Mouse (Mus musculus) thymus, postnatal 0 days (tissue): ENCODE measurements around the gene Srp9. TPM values are rescaled to one million over a fixed set of nuclear protein-coding genes. Genes with fewer than 3 reads are reported as not detected.
A peak's percentile ranks its signal among the peaks of the same experiment; 100 is the strongest.
"Not testable (repeated sequence)": the region's sequence is repeated elsewhere in the genome, so short reads cannot be mapped to it uniquely, and the experiment has no call there.

Experiments used
- DNase-seq: peaks from one replicate; pipeline ENCODE4 v3.0.0-alpha.2; 2015; ENCODE audit warnings: low spot score
- polyA plus RNA-seq: library from polyadenylated mRNA; unstranded; fragments of >200 nt; fragmentation: Nextera tagmentation; extraction: Ambion mirVana; gene quantifications from 2 replicates; pipeline ENCODE4 v1.2.1, GENCODE M21; 2015

The Srp9 gene
- polyA plus RNA-seq, 1 experiment from 2014 or later = 279 TPM

- DNase-seq = peak; percentile 49
Observed at GRCm38 (mm10) chr1:182143288-182143687, 18.8 kb downstream of the Srp9 start.

- DNase-seq = no peak
Observed at GRCm38 (mm10) chr1:182145546-182145945, 21.0 kb downstream of the Srp9 start.

GRCm38 (mm10) chr1:182148864-182149514 is 24.5 kb downstream of the Srp9 start:
- no peak for DNase-seq

GRCm38 (mm10) chr1:182149966-182150365 is 25.4 kb downstream of the Srp9 start:
- peak; percentile 69 for DNase-seq

- DNase-seq = no peak
Observed at GRCm38 (mm10) chr1:182157734-182158133, 33.2 kb downstream of the Srp9 start.

- DNase-seq = peak; percentile 40
Observed at GRCm38 (mm10) chr1:182159575-182159974, 35.0 kb downstream of the Srp9 start.

- DNase-seq = peak; percentile 80
Observed at GRCm38 (mm10) chr1:182162951-182163350, 38.4 kb downstream of the Srp9 start.

GRCm38 (mm10) chr1:182164386-182164785 is 39.8 kb downstream of the Srp9 start, which contains the start of gene Vmn1r1:
Vmn1r1 (minus strand) TSS chr1:182164486.
- no peak for DNase-seq

GRCm38 (mm10) chr1:182170206-182170605 is 45.7 kb downstream of the Srp9 start:
- not testable (repeated sequence) for DNase-seq

GRCm38 (mm10) chr1:182176985-182177384 is 52.4 kb downstream of the Srp9 start:
- not testable (repeated sequence) for DNase-seq

GRCm38 (mm10) chr1:182181456-182182305 is 57.1 kb downstream of the Srp9 start:
- no peak for DNase-seq

Other genes with a start within 250 kb of the Srp9 start
- gene Enah, start 104.7 kb upstream of the Srp9 start, polyA plus RNA-seq = 3.9 and 4.8 TPM in 2 replicates
- not detected in 2 replicates for gene Vmn1r1, start 39.7 kb downstream of the Srp9 start, polyA plus RNA-seq
- gene Degs1, start 158.1 kb downstream of the Srp9 start, polyA plus RNA-seq = 137 and 149 TPM in 2 replicates
- 25.9 and 31.5 TPM in 2 replicates for gene Fbxo28, start 216.9 kb downstream of the Srp9 start, polyA plus RNA-seq